Mouse (Mus musculus): Measurements from ENCODE around the gene Nfe2l1.

Nfe2l1 gene

DNA sequence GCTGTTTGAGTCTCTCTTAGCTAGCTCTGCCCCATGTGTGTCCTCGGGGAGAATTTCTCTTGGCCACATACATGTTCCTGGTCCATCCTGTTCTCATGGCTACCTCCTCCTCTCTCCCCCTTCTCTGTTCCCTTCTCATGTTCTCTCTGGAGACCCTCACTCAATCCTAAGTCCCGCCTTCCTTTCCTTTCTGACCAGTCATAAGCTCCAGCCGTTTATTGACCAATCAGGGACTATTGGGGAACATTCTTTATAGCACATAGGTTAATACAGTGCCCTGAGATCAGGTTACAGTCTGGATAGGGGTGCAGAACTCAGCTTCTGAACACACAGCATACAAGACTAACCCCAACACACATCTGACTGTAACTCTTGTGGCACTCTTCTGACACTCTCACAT is 17.5 kb upstream of the Nfe2l1 start:
- DNase-seq (ENCODE audit: low read depth, low spot score) = no peak

GRCm38 (mm10) chr11:96843627-96844026 is 13.9 kb upstream of the Nfe2l1 start:
- DNase-seq (ENCODE audit: low read depth, low spot score) = no peak

GRCm38 (mm10) chr11:96840290-96840689 is 10.5 kb upstream of the Nfe2l1 start:
- DNase-seq (ENCODE audit: low read depth, low spot score) = no peak

DNA sequence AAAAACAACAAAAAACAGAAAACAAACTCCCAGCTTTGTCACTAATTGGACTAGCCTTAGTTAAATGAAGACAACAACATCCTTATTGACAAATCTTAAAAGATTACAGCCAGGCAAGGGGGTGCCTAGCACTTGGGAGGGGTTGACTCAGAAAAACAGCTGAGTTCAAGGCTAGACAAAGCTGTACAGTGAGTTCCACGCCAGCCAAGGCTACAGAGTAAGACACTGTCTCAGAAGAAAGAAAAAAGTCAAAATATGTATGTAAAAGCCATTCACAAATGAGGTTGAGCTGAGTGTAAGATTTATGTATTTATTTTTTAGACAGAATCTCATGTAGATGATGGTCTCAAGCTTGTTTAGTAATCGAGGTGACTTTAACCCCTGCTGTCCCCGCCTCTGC is 10.1 kb upstream of the Nfe2l1 start:
- DNase-seq (ENCODE audit: low read depth, low spot score) = no peak

DNA sequence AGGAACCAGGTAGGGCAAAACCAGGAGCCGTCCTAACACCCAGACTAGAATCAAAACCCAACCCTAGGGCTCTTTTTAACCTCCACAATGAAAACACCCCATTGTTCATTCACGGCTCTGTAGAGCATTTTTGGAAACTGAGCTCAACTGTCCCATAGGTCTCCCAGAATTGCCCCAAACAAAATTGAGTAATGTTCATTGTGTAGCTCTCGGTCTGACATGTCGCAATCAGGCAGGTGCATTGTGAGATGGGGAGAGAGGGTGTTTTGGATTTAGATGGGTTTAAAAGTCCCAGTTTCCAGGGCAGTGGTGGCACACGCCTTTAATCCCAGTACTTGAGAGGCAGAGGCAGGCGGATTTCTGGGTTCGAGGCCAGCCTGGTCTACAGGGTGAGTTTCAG is 9.7 kb upstream of the Nfe2l1 start:
- no peak for DNase-seq (ENCODE audit: low read depth, low spot score)

DNA sequence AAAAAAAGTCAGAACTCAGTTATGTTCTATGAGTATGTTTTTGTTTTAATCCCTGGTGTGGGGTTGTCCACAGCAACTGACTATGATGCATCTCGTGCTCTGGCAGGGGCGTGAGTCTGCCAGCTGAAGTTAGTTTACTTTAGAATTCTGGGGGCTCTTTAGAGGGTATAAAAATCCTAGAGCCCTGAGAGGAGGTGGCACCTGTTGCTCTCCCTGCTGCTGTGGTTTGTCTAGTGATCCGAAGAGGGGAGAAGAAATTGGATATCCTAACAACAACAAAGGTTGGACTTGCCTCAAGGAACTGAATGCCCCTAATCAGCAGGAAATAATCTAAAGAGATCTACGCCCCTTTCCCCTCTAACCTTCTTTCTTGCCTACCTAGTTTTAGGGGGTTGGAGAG is 8.6 kb upstream of the Nfe2l1 start:
- DNase-seq (ENCODE audit: low read depth, low spot score) = no peak

DNA sequence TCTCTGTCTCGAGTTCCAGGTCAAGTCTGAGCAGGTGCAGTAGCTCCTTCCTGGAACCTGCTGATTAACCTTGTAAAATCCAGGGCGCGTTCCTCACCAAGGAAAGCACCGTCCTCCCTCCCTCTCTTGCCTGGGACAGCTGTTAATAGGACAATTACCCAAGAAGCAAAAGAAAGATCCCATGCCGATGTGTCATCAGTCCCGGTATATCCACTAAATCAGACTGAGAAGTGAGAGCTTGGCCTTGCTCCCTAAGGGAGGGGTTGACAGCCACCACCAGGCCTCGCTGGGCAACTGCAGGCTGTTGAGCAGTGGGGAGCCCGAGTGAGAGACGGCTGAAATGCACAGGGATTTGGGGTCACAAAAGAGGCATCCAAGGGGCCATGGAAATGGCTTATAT is 7.5 kb upstream of the Nfe2l1 start:
- DNase-seq (ENCODE audit: low read depth, low spot score) = no peak

GRCm38 (mm10) chr11:96834127-96834526 is 4.4 kb upstream of the Nfe2l1 start:
- no peak for DNase-seq (ENCODE audit: low read depth, low spot score)

GRCm38 (mm10) chr11:96832973-96833372 is 3.2 kb upstream of the Nfe2l1 start:
- no peak for DNase-seq (ENCODE audit: low read depth, low spot score)

- no peak for DNase-seq (ENCODE audit: low read depth, low spot score)
Observed at GRCm38 (mm10) chr11:96832541-96832940, 2.8 kb upstream of the Nfe2l1 start.

DNA sequence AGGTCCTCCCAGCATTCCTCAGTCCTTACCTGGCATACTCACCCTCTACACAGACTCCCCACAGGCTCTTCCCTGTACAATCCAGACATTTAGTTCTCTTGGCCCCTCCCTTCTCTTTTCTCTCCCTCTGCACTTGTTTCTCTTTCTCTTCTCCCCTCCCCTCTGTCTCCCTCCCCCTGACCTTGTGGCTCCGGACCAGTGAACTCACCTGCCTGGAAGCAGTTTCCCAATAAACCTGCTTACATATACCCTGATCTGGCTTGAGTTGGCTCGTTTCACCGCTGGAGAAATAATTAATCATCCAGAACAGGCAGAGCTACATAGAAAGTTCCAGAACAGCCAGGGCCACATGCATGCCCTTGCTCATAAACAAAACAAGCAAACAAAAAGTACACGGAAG is 1.7 kb upstream of the Nfe2l1 start:
- no peak for DNase-seq (ENCODE audit: low read depth, low spot score)

DNA sequence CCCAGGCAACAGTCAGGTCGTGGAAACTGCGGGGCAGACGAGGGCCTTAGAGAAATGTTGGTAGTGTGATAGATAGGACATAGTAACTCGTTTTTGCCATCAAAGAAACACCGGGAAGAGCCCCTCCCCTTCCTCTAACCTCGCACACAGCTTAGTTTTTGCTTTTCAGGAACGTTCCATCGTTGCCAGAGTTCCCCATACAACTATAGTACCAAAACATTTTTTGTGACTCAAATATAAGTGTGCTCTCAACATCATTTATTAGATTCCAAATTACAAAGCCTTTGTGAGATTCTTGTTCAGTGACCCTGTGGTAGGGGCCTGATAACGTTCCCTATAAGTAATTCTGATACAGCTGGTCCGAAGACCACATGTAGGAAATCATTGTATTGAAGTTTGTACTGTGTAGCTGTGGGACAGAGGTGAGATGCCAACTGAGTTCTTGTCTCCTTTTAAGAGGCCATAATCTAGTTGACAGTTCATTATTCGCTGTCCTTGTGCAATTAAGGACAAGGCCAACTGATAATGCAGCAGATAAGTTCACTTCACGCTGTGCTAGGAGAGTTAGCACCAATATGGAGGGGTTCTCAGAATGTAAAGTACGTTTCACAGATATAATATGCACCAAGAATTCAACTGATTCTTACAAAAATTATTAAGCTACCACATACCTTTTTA is 910 bp upstream of the Nfe2l1 start:
- DNase-seq (ENCODE audit: low read depth, low spot score) = no peak

- peak; percentile 16 for DNase-seq (ENCODE audit: low read depth, low spot score)
Observed at GRCm38 (mm10) chr11:96829403-96829812, 360 bp downstream of the Nfe2l1 start.

- no peak for DNase-seq (ENCODE audit: low read depth, low spot score)
Observed at GRCm38 (mm10) chr11:96828881-96829280, 887 bp downstream of the Nfe2l1 start.

GRCm38 (mm10) chr11:96827917-96828316 is 1.9 kb downstream of the Nfe2l1 start:
- DNase-seq (ENCODE audit: low read depth, low spot score) = no peak

GRCm38 (mm10) chr11:96827062-96827581 is 2.6 kb downstream of the Nfe2l1 start:
- no peak for DNase-seq (ENCODE audit: low read depth, low spot score)

DNA sequence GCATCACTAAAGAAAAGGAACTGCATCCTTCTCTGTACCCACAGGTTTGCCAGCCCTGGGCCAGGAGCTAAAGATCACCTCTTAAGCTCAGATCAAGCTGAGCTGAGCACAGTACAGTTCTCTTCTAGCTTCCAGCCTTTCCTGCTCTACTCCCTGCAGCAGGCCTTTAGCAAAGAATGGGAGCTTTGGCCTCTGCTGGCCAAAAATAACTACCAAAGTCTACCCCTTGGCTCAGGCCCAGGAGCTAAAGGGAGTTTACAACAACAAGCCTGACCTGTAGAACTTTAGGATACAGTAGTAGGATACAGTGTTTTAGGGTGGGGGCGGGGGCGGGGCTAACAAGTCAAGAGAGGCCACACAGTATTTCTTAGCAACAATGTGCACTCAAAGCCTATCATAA is 3.3 kb downstream of the Nfe2l1 start:
- DNase-seq (ENCODE audit: low read depth, low spot score) = no peak

- DNase-seq (ENCODE audit: low read depth, low spot score) = no peak
Observed at GRCm38 (mm10) chr11:96824783-96825495, 4.8 kb downstream of the Nfe2l1 start.

DNA sequence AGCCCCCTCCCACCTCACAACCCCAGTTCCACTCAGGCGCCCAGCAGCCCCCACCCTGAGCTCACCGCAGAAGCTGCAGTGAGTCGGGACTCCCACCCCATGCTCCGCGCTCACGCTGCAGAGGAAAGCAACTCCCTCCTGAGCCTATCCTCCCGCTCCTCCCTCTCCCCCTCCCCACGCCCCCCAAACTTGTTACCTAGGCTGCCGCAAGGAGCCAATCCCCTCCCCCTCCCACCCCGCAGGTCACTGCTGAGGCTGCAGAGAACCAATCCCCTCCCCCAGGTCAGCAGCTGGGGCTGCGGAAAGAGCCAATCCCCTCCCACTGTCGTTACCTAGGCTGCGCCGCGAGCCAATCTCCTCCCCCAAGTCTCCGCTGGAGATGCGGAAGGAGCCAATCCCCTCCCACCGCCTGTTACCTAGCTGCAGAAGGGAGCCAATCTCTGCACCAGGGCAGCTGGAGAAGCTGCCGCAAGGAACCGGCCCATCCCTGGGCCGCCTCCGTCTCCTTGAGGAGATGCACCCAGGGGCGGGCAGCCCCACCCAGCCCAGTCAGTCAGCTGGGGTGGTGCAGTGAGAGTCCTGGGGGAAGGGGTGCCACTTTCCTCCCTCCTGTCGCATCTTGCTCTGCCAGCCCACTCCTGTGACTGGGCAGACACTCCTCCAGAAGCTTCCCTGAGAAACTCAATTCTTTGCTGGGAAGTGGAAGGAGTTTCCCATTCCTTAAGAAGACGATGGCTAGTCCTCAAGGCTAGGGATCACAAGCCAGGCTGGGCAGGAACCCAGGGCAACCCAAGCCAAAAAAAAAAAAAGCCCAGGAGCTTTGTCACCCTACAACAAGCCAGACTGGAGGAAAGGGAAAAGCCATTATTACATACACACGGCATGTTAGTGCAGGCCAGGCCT is 5.6 kb downstream of the Nfe2l1 start:
- DNase-seq (ENCODE audit: low read depth, low spot score) = peak; percentile 70

DNA sequence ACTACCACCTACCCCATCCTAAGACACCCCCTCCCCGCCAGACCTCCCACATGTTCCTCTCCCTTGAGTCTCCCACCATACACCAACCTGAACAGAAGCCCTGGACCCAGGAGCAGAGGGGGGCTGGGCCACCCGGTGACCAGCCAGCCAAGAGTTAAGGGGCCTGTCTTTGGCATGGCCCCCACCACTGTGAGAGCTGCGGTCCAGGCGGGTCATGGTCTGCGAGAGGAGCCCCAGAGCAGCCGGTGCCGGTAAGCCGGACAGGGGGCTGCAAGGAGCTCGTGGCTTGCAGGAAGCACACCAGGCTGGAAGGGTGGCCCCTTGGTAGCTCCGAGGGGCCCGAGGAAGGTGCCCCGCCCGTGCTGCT is 6.3 kb downstream of the Nfe2l1 start:
- DNase-seq (ENCODE audit: low read depth, low spot score) = no peak

DNA sequence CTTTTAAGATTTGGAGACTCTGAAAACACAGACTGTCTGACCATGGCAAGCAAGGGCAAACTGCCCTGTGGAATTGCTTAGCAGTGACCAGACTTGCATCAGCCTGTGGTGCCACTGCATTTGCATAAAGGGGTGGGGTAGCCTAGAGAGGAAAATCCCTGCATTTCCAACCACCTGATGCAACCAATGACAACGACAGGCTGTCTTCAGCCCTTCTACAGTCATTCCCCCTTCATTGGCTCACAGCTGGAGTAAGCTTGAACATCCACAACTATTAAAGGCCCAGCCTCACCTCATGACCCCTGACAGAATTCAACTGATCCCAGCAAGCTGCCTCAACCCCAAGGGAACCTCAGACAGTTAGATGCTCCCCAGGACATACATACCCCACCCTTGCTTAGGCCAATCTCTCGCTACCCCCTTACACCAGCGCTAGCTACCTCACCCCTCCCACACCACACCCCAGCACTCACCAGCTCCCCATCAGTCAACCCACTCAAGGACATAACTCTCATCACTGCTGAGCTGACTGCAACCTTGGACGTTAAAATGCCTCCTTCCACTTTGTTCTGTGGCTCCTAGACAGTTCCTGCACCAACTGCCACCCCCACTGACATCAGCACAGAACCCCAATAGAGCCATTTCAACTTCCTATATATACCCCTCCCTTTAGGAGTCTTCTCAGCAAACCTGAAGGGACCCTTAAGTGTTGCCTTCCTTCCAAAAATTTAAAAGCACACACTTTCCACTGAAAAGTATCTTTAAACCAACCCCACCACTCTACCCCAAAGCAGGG is 6.9 kb downstream of the Nfe2l1 start:
- no peak for DNase-seq (ENCODE audit: low read depth, low spot score)

All from brain, embryonic 18.5 days (tissue).